Mouse (Mus musculus): ENCODE measurements at regions not wholly inside any gene's neighbourhood (a gene's known extent, or its start where the extent isn't known, plus 50 kb on each side); places are given as distances from the start of the nearest gene placed in this dataset.

DNA sequence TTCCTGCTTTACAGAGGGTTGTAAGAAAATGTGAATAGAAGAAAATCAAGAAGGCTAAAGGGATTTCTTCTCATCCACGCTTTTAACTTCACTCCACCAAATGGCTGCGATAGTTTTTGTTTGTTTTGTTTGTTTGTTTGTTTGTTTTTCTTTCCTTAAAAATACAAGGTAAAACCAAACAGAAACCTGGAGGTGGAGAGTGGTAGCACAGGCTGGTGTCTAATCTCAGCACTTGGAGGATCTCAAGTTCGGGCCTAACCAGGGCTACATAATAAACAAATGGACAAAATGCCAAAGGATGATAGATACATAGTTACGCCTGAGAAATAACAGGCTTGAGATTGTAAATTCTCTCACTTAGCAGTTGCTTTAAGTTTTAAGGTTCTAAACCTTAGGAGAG lies 50.8 kb upstream of the Mboat1 start:
- no peak overlapping the region for H3K4me3 ChIP-seq
- no peaks in the 10 kb centered on the region for H3K36me3 ChIP-seq
- no peak for DNase-seq (ENCODE audit: low spot score)
- H3K27ac ChIP-seq, result peak overlapping the region; percentile 71
- H3K9me3 ChIP-seq (replicated peaks), result no peaks in the 10 kb centered on the region
- 66% methylated on average over 4 of the region's 4 CpGs for WGBS
- H3K4me1 ChIP-seq, result 0 out of 2 replicates have a peak, but pooled peaks cover 4% of the 10 kb centered on the region
- H3K27me3 ChIP-seq (ENCODE audit: low read depth, poor library complexity, severe bottlenecking), result no peaks in the 10 kb centered on the region

DNA sequence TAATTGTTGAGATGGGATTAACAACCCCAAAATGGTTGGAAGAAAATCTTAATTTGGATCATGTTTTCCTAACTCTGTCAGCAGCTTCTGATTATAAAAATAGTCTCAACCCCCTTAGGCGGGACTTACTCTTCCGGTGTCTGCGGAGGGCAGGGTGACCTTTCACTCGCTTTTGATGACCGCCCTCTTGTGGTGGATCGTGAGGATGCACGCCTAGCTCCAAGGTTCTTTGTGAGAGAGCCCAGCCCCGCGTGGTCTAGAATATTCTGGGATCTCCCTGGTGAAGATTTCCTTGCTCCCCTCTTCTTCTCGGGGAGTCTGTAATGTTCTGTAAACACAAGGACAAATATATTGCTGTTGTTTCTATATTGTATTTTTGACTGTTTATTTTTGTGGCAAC lies 51.3 kb upstream of the Mboat1 start:
- 0 out of 2 replicates have a peak, but pooled peaks cover 5% of the 10 kb centered on the region for H3K4me1 ChIP-seq
- H3K9me3 ChIP-seq (replicated peaks), result no peaks in the 10 kb centered on the region
- H3K4me3 ChIP-seq, result no peak overlapping the region
- DNase-seq (ENCODE audit: low spot score), result peak; percentile 96
- H3K36me3 ChIP-seq, result no peaks in the 10 kb centered on the region
- 2% methylated on average over 10 of the region's 10 CpGs for WGBS
- H3K27me3 ChIP-seq (ENCODE audit: low read depth, poor library complexity, severe bottlenecking), result no peaks in the 10 kb centered on the region
- peak overlapping the region; percentile 71 for H3K27ac ChIP-seq

DNA sequence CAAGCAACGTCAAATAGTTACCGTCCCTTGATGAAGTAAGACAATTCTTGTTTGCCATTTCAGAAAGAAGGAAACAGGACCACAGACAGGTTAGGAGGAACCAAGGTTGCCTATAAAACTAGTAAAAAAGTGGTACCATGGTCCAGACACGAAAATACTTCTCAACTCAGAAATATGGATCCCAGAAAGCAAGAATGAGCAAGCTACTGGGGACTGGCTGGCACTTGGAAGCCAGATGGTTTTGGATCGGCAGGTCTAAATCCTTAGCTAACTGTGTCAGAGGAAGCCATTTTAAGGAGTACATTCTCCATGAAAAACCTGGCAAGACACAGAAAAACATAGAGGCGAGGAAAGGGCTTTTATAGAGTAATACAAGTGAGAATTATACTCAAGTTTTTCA lies 51.9 kb upstream of the Mboat1 start:
- 0 out of 2 replicates have a peak overlapping the region, but pooled peaks have one; percentile 71 for H3K27ac ChIP-seq
- 83% methylated on average over 5 of the region's 5 CpGs for WGBS
- H3K9me3 ChIP-seq (replicated peaks), result no peaks in the 10 kb centered on the region
- no peak for DNase-seq (ENCODE audit: low spot score)
- H3K4me3 ChIP-seq, result no peak overlapping the region
- H3K27me3 ChIP-seq (ENCODE audit: low read depth, poor library complexity, severe bottlenecking), result no peaks in the 10 kb centered on the region
- H3K4me1 ChIP-seq, result 0 out of 2 replicates have a peak, but pooled peaks cover 5% of the 10 kb centered on the region
- H3K36me3 ChIP-seq, result no peaks in the 10 kb centered on the region

DNA sequence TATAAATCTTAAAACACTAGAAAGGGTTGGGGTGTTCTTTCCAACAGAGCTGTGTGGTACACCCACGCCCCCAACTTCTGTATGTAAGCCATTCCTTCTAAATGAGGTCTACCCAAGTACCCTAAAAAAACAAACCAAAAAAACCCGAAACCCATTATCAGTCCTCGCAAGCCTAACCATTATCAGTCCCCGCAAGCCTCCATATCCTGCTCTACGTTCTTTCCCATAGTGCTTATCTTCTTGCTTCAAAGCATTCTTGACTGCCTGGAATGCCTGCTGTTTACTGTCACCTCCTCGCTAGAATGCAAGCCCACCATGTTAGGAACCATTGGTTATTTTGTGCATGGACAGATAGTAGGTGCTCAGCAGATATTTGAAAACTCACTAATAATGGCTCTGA lies 52.3 kb upstream of the Mboat1 start:
- WGBS, result 53% methylated on average over 6 of the region's 6 CpGs
- DNase-seq (ENCODE audit: low spot score), result no peak
- Histone ChIP-seq H3K36me3 (no peaks in the 10 kb centered on the region), H3K9me3 (replicated peaks) (no peaks in the 10 kb centered on the region), H3K27ac (no peak overlapping the region), H3K27me3 (ENCODE audit: low read depth, poor library complexity, severe bottlenecking) (no peaks in the 10 kb centered on the region), H3K4me3 (no peak overlapping the region), H3K4me1 (0 out of 2 replicates have a peak, but pooled peaks cover 5% of the 10 kb centered on the region)

DNA sequence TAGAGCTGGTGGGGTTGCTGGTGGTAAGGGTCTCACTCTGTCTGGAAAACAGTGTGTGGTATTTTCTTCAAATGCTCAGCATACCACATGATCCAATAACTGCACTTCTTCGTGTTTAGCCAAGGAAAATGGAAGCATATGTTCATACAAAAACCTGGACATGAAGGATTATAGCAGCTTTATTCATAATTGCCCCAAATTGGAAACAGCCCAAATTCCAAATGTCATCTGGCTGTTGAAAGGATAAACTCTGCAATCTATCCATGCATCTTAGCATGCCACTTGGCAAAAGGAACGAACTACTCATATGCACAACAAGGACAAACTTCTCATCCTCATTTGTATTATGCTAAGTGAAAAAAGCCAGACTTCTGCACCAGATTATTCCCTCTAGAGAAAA lies 53.5 kb upstream of the Mboat1 start:
- Histone ChIP-seq H3K36me3 (no peaks in the 10 kb centered on the region), H3K4me1 (0 out of 2 replicates have a peak, but pooled peaks cover 5% of the 10 kb centered on the region), H3K27ac (no peak overlapping the region), H3K9me3 (replicated peaks) (no peaks in the 10 kb centered on the region), H3K27me3 (ENCODE audit: low read depth, poor library complexity, severe bottlenecking) (no peaks in the 10 kb centered on the region), H3K4me3 (no peak overlapping the region)
- no peak for DNase-seq (ENCODE audit: low spot score)
- WGBS, result 60% methylated on average over 2 of the region's 2 CpGs

DNA sequence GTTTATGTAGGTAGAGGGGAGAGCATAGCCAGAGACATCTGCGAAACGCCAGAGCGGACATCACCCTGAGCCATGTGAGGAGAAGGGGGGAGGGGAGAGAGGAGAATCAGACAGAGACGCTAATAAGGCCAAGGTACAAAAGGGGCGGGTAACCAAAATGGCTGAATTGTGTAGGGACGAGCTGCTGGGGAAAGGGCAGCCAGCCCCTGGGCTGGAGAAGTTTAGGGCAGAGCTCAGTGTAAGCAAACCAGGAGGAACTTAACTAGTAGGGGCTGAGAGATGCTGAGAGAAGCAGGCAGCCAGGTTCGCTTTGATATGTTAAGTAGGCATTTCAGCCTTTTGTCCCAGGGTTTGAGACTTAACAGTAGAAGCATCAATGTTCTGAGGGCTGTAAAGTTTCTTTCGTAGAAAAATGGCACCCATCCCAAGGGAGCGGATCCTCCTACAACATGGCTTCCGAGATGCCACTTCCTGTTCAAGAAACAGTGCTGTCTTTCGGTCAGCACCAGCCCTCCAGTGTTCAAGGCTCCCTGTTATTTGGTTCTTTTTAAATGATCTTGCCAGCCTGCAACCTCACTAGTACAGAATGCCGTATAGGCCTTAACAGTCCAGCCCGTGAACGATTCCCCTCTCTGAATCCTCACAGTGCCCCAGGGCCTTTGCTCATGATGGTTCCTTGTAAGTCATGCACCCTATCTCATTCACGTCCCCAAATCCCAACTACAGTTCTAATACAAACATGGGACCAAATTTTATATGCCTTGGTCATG lies 55.4 kb upstream of the Mboat1 start:
- H3K4me1 ChIP-seq, result 0 out of 2 replicates have a peak, but pooled peaks cover 5% of the 10 kb centered on the region
- H3K27ac ChIP-seq, result no peak overlapping the region
- H3K4me3 ChIP-seq, result no peak overlapping the region
- DNase-seq (ENCODE audit: low spot score), result no peak
- H3K9me3 ChIP-seq (replicated peaks), result no peaks in the 10 kb centered on the region
- 63% methylated on average over 15 of the region's 15 CpGs for WGBS
- H3K27me3 ChIP-seq (ENCODE audit: low read depth, poor library complexity, severe bottlenecking), result no peaks in the 10 kb centered on the region
- H3K36me3 ChIP-seq, result no peaks in the 10 kb centered on the region

DNA sequence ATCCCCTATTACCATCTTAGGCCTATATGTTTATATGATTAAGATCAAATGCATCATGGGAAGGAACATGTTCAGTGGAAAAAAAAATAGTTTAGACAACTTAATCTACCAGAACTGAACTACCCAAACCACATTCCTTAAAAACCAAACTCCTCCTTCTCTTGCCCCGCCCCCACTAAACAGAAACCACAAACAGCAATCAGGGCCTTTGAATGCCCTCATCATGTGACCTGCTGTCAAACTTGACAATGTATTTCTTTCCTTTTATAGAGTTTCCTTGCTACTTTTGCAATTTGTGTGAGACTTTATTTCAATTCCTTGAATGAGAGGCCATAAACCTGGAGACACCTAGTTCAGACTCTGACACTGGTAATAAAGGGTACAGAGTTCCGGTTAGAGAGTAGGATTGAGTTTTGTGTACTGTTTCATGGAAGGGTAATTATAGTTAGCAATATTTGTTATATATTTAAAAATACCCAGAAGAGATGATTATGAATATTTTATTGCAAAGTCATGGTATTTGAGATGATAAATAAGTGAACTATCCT lies 61.7 kb upstream of the Mboat1 start:
- no peaks in the 10 kb centered on the region for H3K9me3 ChIP-seq (replicated peaks)
- no peak for DNase-seq (ENCODE audit: low spot score)
- H3K27me3 ChIP-seq (ENCODE audit: low read depth, poor library complexity, severe bottlenecking), result no peaks in the 10 kb centered on the region
- no peak overlapping the region for H3K4me3 ChIP-seq
- H3K27ac ChIP-seq, result no peak overlapping the region
- H3K36me3 ChIP-seq, result no peaks in the 10 kb centered on the region
- H3K4me1 ChIP-seq, result no peaks in the 10 kb centered on the region
- 89% methylated on average over 2 of the region's 2 CpGs for WGBS

DNA sequence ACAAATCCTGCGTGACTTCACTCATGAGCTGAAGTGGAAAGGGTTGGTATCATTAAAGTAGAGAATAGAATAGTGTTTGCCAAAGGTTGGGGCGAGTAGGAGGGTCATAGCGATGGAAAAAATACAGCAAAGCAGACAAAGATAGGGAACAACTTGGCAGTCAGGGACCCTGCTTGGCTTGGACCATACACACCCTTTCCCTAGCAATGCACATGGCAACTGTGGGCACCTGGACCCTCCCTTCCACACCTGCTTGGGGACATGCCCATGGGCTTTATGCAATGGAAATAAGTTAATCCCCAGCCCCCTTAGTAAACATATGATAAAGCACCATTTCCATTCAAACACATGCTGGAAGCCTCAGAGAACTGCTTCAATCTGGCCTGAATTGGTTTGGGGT lies 62.2 kb upstream of the Mboat1 start:
- no peak overlapping the region for H3K27ac ChIP-seq
- WGBS, result 95% methylated on average over 3 of the region's 3 CpGs
- DNase-seq (ENCODE audit: low spot score), result no peak
- no peaks in the 10 kb centered on the region for H3K36me3 ChIP-seq
- H3K9me3 ChIP-seq (replicated peaks), result no peaks in the 10 kb centered on the region
- H3K27me3 ChIP-seq (ENCODE audit: low read depth, poor library complexity, severe bottlenecking), result no peaks in the 10 kb centered on the region
- no peak overlapping the region for H3K4me3 ChIP-seq
- H3K4me1 ChIP-seq, result no peaks in the 10 kb centered on the region

DNA sequence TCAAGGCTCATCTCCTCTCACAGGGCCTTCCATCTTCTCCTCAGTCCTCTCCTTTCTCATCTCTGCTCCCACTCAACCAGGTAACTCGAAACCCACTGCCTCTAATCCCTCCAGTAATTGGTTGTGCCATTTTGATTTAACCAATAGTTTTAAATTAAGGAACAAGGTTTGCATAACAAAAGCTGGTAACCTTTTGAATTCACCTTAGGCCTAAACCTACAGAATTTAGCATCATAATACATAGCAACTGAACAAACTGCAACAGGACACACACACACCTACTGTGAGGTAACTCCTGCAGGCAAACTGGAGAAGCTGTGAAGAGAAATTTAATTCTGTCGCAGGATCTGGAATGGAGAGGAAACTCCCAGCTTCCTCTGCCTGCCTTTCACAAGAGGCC lies 66.9 kb upstream of the Mboat1 start:
- Histone ChIP-seq H3K9me3 (replicated peaks) (no peaks in the 10 kb centered on the region), H3K36me3 (no peaks in the 10 kb centered on the region), H3K4me1 (no peaks in the 10 kb centered on the region), H3K27ac (no peak overlapping the region), H3K4me3 (no peak overlapping the region), H3K27me3 (ENCODE audit: low read depth, poor library complexity, severe bottlenecking) (no peaks in the 10 kb centered on the region)
- DNase-seq (ENCODE audit: low spot score), result no peak
- 55% methylated on average over 2 of the region's 2 CpGs for WGBS

DNA sequence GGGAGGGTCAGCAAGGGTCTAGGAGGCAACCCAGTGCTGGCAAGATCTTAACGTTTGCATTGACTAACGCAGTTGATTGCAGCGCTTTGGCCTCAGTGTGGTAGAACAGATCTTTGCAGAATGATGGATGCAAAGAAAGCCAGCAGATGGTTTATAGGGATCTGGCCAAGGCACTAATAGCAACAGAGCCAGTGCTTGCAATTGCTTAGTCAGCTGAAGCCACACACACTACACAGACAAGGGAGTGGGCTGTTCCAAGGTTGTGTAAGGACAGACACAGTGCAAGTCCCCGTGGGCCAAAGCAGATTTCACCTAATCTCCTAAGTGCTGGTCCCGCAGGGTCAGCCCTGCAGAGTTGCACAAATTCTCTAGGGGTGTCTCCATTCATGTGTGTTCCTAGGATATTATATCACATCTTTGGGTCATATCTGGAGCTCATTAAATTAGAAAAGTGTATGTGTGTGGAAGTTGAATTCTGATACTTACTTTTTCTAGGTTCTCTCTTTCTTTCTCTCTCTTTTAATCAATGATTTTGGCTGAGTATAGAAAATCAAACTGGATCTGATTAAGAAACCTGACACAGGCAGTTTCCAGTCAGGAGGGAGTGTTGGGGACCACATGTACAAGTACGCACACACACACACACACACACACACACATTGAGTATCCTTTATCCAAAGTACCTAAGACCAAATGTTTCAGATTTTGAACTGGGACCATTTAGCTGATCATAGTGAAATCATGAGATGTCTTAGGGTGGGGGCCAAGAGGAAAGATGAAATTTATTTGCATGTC lies 68.5 kb upstream of the Mboat1 start:
- whole genome bisulfite sequencing, result 64% methylated on average over 6 of the region's 6 CpGs
- no peak overlapping the region for H3K4me3 ChIP-seq
- H3K27me3 ChIP-seq (ENCODE audit: low read depth, poor library complexity, severe bottlenecking), result no peaks in the 10 kb centered on the region
- no peak overlapping the region for H3K27ac ChIP-seq
- no peaks in the 10 kb centered on the region for H3K36me3 ChIP-seq
- no peaks in the 10 kb centered on the region for H3K9me3 ChIP-seq (replicated peaks)
- no peak for DNase-seq (ENCODE audit: low spot score)
- H3K4me1 ChIP-seq, result no peaks in the 10 kb centered on the region

DNA sequence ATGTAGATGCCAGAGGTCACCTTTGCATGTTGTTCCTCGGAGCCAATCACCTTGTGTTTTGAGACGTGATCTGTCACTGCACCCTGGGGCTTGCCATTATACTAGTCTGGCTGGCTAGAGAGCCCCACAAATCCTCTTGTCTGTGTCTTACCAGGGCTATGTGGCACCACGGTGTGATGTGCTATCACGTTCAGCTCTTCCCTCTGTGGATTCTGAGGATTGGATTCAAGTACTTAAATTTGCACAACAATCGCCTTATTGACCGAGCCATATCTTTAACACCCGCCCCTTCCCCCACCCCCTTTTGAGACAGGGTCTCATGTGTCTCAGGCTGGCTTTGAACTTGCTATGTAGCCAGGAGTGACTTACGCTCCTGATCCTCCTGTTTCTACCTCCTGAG lies 70.8 kb upstream of the Mboat1 start:
- 56% methylated on average over 8 of the region's 8 CpGs for WGBS
- no peak overlapping the region for H3K4me3 ChIP-seq
- no peaks in the 10 kb centered on the region for H3K9me3 ChIP-seq (replicated peaks)
- no peak for DNase-seq (ENCODE audit: low spot score)
- no peak overlapping the region for H3K27ac ChIP-seq
- no peaks in the 10 kb centered on the region for H3K4me1 ChIP-seq
- no peaks in the 10 kb centered on the region for H3K27me3 ChIP-seq (ENCODE audit: low read depth, poor library complexity, severe bottlenecking)
- no peaks in the 10 kb centered on the region for H3K36me3 ChIP-seq

DNA sequence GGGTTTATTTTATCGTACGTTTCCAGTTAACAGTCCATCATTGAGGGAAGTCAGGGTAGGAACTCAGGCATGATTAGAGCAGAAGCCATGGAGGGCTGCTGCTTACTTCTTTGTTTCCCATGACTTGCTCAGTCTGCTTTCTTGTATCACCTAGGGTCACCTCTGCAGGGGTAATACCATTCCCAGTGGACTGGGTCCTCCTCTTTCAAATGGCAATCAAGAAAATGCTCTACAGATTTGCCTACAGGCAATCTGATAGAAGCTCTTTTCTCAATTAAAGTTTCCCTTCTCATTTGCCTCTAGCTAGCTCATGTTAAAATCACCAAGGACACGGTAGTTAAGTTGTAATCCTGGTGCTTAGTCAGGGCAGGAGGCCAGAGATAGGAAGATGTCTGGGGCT lies 72.5 kb upstream of the Mboat1 start:
- Histone ChIP-seq H3K27ac (no peak overlapping the region), H3K36me3 (no peaks in the 10 kb centered on the region), H3K4me3 (no peak overlapping the region), H3K9me3 (replicated peaks) (no peaks in the 10 kb centered on the region), H3K27me3 (ENCODE audit: low read depth, poor library complexity, severe bottlenecking) (no peaks in the 10 kb centered on the region), H3K4me1 (no peaks in the 10 kb centered on the region)
- DNase-seq (ENCODE audit: low spot score), result no peak
- 91% methylated on average over 3 of the region's 3 CpGs for WGBS

DNA sequence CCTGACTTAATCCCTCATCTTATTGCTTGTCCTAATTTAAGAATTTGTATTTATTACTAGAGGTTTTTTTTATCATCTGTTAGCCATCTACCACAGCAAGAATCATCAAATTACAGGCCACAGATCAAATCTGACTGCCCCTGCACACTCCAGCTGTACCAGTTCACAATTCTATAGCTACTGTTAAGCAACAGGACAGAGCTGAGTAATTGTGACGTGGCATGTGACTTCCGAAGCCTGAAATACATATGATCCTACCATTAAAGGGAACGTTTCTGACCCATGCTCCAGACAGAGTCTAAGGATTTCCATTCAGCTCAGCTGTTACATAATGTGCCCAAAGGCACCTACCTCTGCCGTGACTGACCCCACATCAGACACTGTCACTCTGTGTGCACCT lies 74.0 kb upstream of the Mboat1 start:
- no peak for DNase-seq (ENCODE audit: low spot score)
- Histone ChIP-seq H3K36me3 (no peaks in the 10 kb centered on the region), H3K9me3 (replicated peaks) (no peaks in the 10 kb centered on the region), H3K4me3 (no peak overlapping the region), H3K27me3 (ENCODE audit: low read depth, poor library complexity, severe bottlenecking) (no peaks in the 10 kb centered on the region), H3K27ac (no peak overlapping the region), H3K4me1 (no peaks in the 10 kb centered on the region)
- 89% methylated on average over 4 of the region's 4 CpGs for WGBS
